Mouse (Mus musculus): ENCODE results near the gene Fam243. TPM values are rescaled to one million over a fixed set of nuclear protein-coding genes. Genes with fewer than 3 reads are reported as not detected.

The Fam243 gene
- polyA plus RNA-seq, 1 experiment from 2014 or later, result not detected

DNA sequence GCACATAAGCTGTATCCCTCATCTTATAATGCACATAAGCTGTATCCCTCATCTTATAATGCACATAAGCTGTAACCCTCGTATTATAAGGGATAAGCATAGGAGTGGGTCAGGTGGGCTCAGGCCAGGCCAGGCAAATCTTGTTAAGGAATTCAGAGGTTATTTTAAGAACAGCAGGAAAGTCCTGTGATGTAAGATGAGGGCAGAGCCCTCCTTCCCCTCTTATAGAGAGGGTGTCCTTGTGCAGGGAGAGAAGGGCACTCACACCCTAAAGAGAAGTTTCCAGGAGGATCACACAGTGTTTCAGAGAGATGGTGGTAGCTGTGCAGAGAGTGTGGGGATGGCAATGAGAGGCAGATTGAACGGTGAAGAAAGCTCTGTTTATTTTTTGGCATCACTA lies 25.9 kb downstream of the Fam243 start:
- ATAC-seq (replicated peaks; ENCODE audit: low FRiP score, low TSS enrichment, low read depth), result no peak
- WGBS, result 59% methylated on average over 2 of the region's 2 CpGs
- H3K27ac ChIP-seq (ENCODE audit: low read depth), result no peak overlapping the region

GRCm38 (mm10) chr16:92294267-92294970 lies 26.8 kb downstream of the Fam243 start:
- Histone ChIP-seq H3K4me1 (replicated peaks; ENCODE audit: control insufficient read depth, insufficient read depth, low read length) (no peaks in the 10 kb centered on the region), H3K27ac (ENCODE audit: low read depth) (no peak overlapping the region), H3K4me2 (ENCODE audit: low read length) (no peak overlapping the region), H3K9me3 (ENCODE audit: control insufficient read depth, low read length) (no peaks in the 10 kb centered on the region), H3K4me3 (ENCODE audit: low read depth, low read length) (no peak overlapping the region), H3K9ac (ENCODE audit: low read length) (no peak overlapping the region), H3K27me3 (replicated peaks; ENCODE audit: control insufficient read depth, insufficient read depth, low read length) (no peaks in the 10 kb centered on the region), H3K36me3 (ENCODE audit: control insufficient read depth, insufficient read depth, low read length) (no peaks in the 10 kb centered on the region)
- DNase-seq (ENCODE audit: low spot score) (no peak), ATAC-seq (replicated peaks; ENCODE audit: low FRiP score, low TSS enrichment, low read depth) (no peak)
- WGBS, result 49% methylated on average over 12 of the region's 12 CpGs

More for the DNA sequence above, 25.9 kb downstream of the Fam243 start:
- no peak overlapping the region for H3K9ac ChIP-seq (ENCODE audit: low read length)
- no peak overlapping the region for H3K4me2 ChIP-seq (ENCODE audit: low read length)
- H3K9me3 ChIP-seq (ENCODE audit: control insufficient read depth, low read length), result no peaks in the 10 kb centered on the region
- H3K4me1 ChIP-seq (replicated peaks; ENCODE audit: control insufficient read depth, insufficient read depth, low read length), result peaks cover 3% of the 10 kb centered on the region; the same call in 1 of the 2 replicates
- no peak overlapping the region for H3K4me3 ChIP-seq (ENCODE audit: low read depth, low read length)
- no peaks in the 10 kb centered on the region for H3K36me3 ChIP-seq (ENCODE audit: control insufficient read depth, insufficient read depth, low read length)
- no peak for DNase-seq (ENCODE audit: low spot score)
- no peaks in the 10 kb centered on the region for H3K27me3 ChIP-seq (replicated peaks; ENCODE audit: control insufficient read depth, insufficient read depth, low read length)

DNA sequence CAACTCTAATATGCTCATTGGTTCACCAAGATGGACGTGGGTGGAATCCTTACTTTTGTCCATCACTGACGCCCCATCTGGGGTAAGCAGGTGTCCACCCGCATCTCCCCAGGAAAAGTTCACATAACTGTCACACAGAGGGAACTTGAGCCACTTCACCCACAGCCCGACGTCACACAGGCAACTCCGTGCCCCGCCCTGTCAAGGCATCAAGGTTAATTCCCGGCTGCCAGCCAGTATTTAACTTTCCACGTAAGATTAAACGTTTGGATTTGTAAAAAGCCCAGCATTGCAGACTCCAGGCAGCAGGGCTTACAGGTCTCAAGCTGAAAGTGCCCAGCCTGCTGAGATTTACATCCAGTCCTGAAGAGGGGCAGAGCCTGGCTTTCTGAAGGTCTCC lies 29.1 kb downstream of the Fam243 start, which contains the start of gene Kcne2:
Gene Kcne2, plus strand, starts transcription at position 289 of the 400 bp plus-strand sequence.
- no peak within 1 kb of the TSS for H3K4me2 ChIP-seq (ENCODE audit: low read length)
- no peak within 1 kb of the TSS for H3K27ac ChIP-seq (ENCODE audit: low read depth)
- no peaks in the 10 kb centered on the region for H3K27me3 ChIP-seq (replicated peaks; ENCODE audit: control insufficient read depth, insufficient read depth, low read length)
- no peak for ATAC-seq (replicated peaks; ENCODE audit: low FRiP score, low TSS enrichment, low read depth)
- no peaks in the 10 kb centered on the region for H3K9me3 ChIP-seq (ENCODE audit: control insufficient read depth, low read length)
- 46% methylated on average over 10 of the region's 10 CpGs for WGBS
- H3K36me3 ChIP-seq (ENCODE audit: control insufficient read depth, insufficient read depth, low read length), result no peaks in the 10 kb centered on the region
- no peak within 1 kb of the TSS for H3K4me3 ChIP-seq (ENCODE audit: low read depth, low read length)
- H3K9ac ChIP-seq (ENCODE audit: low read length), result no peak within 1 kb of the TSS
- H3K4me1 ChIP-seq (replicated peaks; ENCODE audit: control insufficient read depth, insufficient read depth, low read length), result no peaks in the 10 kb centered on the region
- no peak for DNase-seq (ENCODE audit: low spot score)

DNA sequence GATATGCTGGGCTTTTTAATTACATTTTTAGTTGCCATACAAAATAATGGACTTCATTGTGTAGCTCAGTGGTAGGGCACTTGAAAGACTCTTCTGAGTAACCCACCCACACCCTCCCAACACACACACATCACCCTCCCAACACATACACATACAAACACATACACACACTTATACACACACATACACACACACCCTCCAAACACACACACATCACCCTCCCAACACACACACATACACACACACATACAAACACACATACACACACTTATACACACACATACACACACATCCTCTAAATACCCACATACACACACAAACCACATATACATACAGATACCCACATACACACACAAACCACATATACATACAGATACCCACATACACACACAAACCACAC lies 31.2 kb downstream of the Fam243 start:
- Histone ChIP-seq H3K9ac (ENCODE audit: low read length) (no peak overlapping the region), H3K27ac (ENCODE audit: low read depth) (no peak overlapping the region), H3K4me1 (replicated peaks; ENCODE audit: control insufficient read depth, insufficient read depth, low read length) (peaks cover 4% of the 10 kb centered on the region; the same call in 1 of the 2 replicates), H3K9me3 (ENCODE audit: control insufficient read depth, low read length) (no peaks in the 10 kb centered on the region), H3K4me2 (ENCODE audit: low read length) (no peak overlapping the region), H3K4me3 (ENCODE audit: low read depth, low read length) (no peak overlapping the region), H3K36me3 (ENCODE audit: control insufficient read depth, insufficient read depth, low read length) (no peaks in the 10 kb centered on the region), H3K27me3 (replicated peaks; ENCODE audit: control insufficient read depth, insufficient read depth, low read length) (no peaks in the 10 kb centered on the region)
- ATAC-seq (replicated peaks; ENCODE audit: low FRiP score, low TSS enrichment, low read depth) (no peak), DNase-seq (ENCODE audit: low spot score) (no peak)

GRCm38 (mm10) chr16:92288778-92289177 lies 32.5 kb downstream of the Fam243 start:
- H3K4me1 ChIP-seq (replicated peaks; ENCODE audit: control insufficient read depth, insufficient read depth, low read length), result peaks cover 9% of the 10 kb centered on the region; the same call in 1 of the 2 replicates
- 71% methylated on average over 9 of the region's 9 CpGs for WGBS
- H3K36me3 ChIP-seq (ENCODE audit: control insufficient read depth, insufficient read depth, low read length), result no peaks in the 10 kb centered on the region
- H3K4me2 ChIP-seq (ENCODE audit: low read length), result no peak overlapping the region
- H3K27me3 ChIP-seq (replicated peaks; ENCODE audit: control insufficient read depth, insufficient read depth, low read length), result no peaks in the 10 kb centered on the region
- ATAC-seq (replicated peaks; ENCODE audit: low FRiP score, low TSS enrichment, low read depth) (no peak), DNase-seq (ENCODE audit: low spot score) (no peak)
- no peaks in the 10 kb centered on the region for H3K9me3 ChIP-seq (ENCODE audit: control insufficient read depth, low read length)
- H3K27ac ChIP-seq (ENCODE audit: low read depth), result no peak overlapping the region
- no peak overlapping the region for H3K9ac ChIP-seq (ENCODE audit: low read length)
- no peak overlapping the region for H3K4me3 ChIP-seq (ENCODE audit: low read depth, low read length)

DNA sequence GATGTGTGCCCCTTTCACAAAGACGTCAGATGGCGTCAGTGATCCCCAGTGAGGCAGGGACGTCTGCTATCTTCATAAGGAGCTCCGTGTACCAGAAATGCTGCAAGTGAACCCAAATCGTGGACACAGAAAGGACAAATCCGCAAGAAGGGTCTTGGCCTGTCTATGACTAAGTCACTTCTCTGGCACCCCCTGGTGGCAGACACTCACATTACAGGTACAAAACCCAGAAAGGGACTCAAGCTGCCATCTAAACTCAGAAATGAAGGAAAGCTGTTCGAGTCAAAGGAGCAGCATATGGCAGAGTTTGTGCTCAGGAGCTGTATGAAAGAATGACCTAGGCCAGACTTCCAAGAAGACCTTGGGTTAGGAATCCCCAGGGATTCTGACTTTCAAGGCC lies 34.6 kb downstream of the Fam243 start:
- H3K9me3 ChIP-seq (ENCODE audit: control insufficient read depth, low read length), result no peaks in the 10 kb centered on the region
- no peak overlapping the region for H3K4me3 ChIP-seq (ENCODE audit: low read depth, low read length)
- 9% methylated on average over 7 of the region's 7 CpGs for WGBS
- H3K27ac ChIP-seq (ENCODE audit: low read depth), result no peak overlapping the region
- H3K27me3 ChIP-seq (replicated peaks; ENCODE audit: control insufficient read depth, insufficient read depth, low read length), result no peaks in the 10 kb centered on the region
- H3K4me1 ChIP-seq (replicated peaks; ENCODE audit: control insufficient read depth, insufficient read depth, low read length), result peaks cover 9% of the 10 kb centered on the region; the same call in 1 of the 2 replicates
- H3K36me3 ChIP-seq (ENCODE audit: control insufficient read depth, insufficient read depth, low read length), result no peaks in the 10 kb centered on the region
- no peak overlapping the region for H3K4me2 ChIP-seq (ENCODE audit: low read length)
- peak; percentile 99 for DNase-seq (ENCODE audit: low spot score)
- ATAC-seq (replicated peaks; ENCODE audit: low FRiP score, low TSS enrichment, low read depth), result no peak
- H3K9ac ChIP-seq (ENCODE audit: low read length), result no peak overlapping the region

DNA sequence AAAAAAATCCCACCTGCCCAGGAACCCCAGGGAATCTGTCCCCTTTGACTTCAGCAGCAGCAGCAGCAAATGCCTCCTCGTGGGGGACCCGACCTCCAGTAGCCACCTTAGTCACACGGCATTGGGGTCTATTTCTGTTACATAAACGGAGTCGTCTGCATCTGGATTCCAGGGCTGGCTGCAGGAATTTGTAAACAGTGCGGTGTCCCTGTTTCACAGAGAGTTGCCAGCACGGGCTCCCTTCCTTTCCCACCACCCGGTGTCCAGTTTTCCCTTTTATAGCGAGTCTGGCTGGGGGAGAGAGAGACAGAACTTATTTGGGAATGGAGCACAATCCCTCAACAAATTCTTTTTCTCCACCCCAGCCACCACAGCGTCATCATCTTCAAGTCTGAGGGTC lies 36.2 kb downstream of the Fam243 start:
- H3K27me3 ChIP-seq (replicated peaks; ENCODE audit: control insufficient read depth, insufficient read depth, low read length), result no peaks in the 10 kb centered on the region
- no peaks in the 10 kb centered on the region for H3K9me3 ChIP-seq (ENCODE audit: control insufficient read depth, low read length)
- no peak overlapping the region for H3K27ac ChIP-seq (ENCODE audit: low read depth)
- no peak overlapping the region for H3K4me2 ChIP-seq (ENCODE audit: low read length)
- H3K4me1 ChIP-seq (replicated peaks; ENCODE audit: control insufficient read depth, insufficient read depth, low read length), result peaks cover 9% of the 10 kb centered on the region; the same call in 1 of the 2 replicates
- H3K36me3 ChIP-seq (ENCODE audit: control insufficient read depth, insufficient read depth, low read length), result no peaks in the 10 kb centered on the region
- H3K9ac ChIP-seq (ENCODE audit: low read length), result no peak overlapping the region
- H3K4me3 ChIP-seq (ENCODE audit: low read depth, low read length), result no peak overlapping the region
- 22% methylated on average over 10 of the region's 10 CpGs for WGBS
- no peak for ATAC-seq (replicated peaks; ENCODE audit: low FRiP score, low TSS enrichment, low read depth)
- DNase-seq (ENCODE audit: low spot score), result no peak

DNA sequence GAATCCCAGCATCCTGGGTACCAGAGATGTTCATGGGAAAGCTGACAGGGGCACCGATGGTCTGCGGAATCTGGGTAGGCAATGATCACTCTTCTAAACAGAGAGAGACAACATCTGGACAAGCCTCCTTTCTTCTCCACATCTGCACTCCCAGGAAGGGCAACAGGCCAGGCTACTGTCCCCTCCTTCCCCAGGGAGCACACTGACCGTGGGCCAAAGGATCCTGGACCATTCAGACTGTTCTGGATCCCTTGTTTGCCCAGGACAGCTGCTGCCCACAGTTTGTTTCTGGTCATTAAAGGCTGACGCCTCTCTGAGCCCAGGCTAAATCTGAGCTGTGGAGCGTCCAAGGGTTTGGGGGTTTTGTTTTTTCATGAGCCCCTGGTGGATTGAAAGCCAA lies 38.6 kb downstream of the Fam243 start:
- ATAC-seq (replicated peaks; ENCODE audit: low FRiP score, low TSS enrichment, low read depth), result no peak
- no peak overlapping the region for H3K4me3 ChIP-seq (ENCODE audit: low read depth, low read length)
- H3K9me3 ChIP-seq (ENCODE audit: control insufficient read depth, low read length), result no peaks in the 10 kb centered on the region
- DNase-seq (ENCODE audit: low spot score), result no peak
- H3K36me3 ChIP-seq (ENCODE audit: control insufficient read depth, insufficient read depth, low read length), result no peaks in the 10 kb centered on the region
- no peak overlapping the region for H3K9ac ChIP-seq (ENCODE audit: low read length)
- 76% methylated on average over 5 of the region's 5 CpGs for WGBS
- no peak overlapping the region for H3K4me2 ChIP-seq (ENCODE audit: low read length)
- H3K27ac ChIP-seq (ENCODE audit: low read depth), result no peak overlapping the region
- H3K4me1 ChIP-seq (replicated peaks; ENCODE audit: control insufficient read depth, insufficient read depth, low read length), result peaks cover 9% of the 10 kb centered on the region; the same call in 1 of the 2 replicates
- no peaks in the 10 kb centered on the region for H3K27me3 ChIP-seq (replicated peaks; ENCODE audit: control insufficient read depth, insufficient read depth, low read length)

- no peaks in the 10 kb centered on the region for H3K9me3 ChIP-seq (ENCODE audit: control insufficient read depth, low read length)
- no peak overlapping the region for H3K27ac ChIP-seq (ENCODE audit: low read depth)
- H3K27me3 ChIP-seq (replicated peaks; ENCODE audit: control insufficient read depth, insufficient read depth, low read length), result no peaks in the 10 kb centered on the region
- 78% methylated on average over 4 of the region's 4 CpGs for WGBS
- H3K36me3 ChIP-seq (ENCODE audit: control insufficient read depth, insufficient read depth, low read length), result no peaks in the 10 kb centered on the region
- H3K4me2 ChIP-seq (ENCODE audit: low read length), result no peak overlapping the region
- no peaks in the 10 kb centered on the region for H3K4me1 ChIP-seq (replicated peaks; ENCODE audit: control insufficient read depth, insufficient read depth, low read length)
- ATAC-seq (replicated peaks; ENCODE audit: low FRiP score, low TSS enrichment, low read depth), result no peak
- no peak overlapping the region for H3K9ac ChIP-seq (ENCODE audit: low read length)
- DNase-seq (ENCODE audit: low spot score), result no peak
- no peak overlapping the region for H3K4me3 ChIP-seq (ENCODE audit: low read depth, low read length)
These were observed 45.7 kb downstream of the Fam243 start for GRCm38 (mm10) chr16:92275526-92275925.
